Mouse (Mus musculus) cerebellum, adult 18-20 months (tissue): ENCODE measurements around the gene Dbx2.

Experiments used
- DNase-seq, 2 experiments: peaks; one replicate each; pipeline ENCODE4 v3.0.0; 2021

Gene Dbx2

DNA sequence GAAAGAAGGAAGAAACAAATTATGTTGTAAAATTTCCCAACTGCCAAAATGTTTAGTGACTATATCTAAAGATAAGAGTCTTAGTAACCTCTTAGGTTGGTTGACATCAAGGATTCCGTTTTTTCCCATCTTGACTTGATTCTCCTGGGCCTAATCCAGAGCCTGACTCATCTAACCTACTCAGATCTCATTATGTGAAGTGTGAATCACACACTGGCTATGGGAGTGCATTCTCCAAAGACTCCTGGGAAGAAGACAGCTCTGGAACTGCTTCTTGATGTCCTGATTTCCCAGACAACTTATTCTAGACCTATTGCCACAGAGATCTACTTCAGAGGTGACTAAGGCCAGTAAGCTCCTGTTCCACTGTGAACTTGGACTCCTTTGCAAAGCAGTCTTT, 43.2 kb downstream of the Dbx2 start:
- no peak for DNase-seq

GRCm38 (mm10) chr15:95601179-95601578, 54.6 kb downstream of the Dbx2 start:
- DNase-seq = no peak

DNA sequence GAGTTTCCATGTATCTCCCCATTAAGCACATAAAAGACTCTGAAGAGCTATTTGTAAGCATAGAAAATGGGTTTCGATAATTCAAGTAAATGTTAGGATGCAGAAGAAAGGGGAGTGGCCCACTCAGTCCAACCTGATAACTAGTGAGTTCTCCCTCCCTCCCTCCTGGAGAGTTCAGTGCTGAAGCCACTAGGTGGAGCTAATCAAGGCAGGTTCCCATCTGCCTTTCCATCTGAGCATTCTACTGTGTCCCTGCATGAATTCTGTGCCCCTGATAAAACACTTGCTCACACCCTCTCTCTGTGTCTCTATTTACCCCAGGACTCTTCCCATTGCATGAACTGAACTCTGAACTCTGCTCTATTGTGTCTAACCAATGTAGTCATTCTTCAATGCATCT, 57.1 kb downstream of the Dbx2 start:
- DNase-seq = peak in 1 of 2 experiments; percentile 12

GRCm38 (mm10) chr15:95586906-95587305, 68.9 kb downstream of the Dbx2 start:
- DNase-seq = no peak

GRCm38 (mm10) chr15:95584891-95585290, 70.9 kb downstream of the Dbx2 start:
- DNase-seq = no peak

GRCm38 (mm10) chr15:95574661-95575060, 81.1 kb downstream of the Dbx2 start:
- DNase-seq = peak; percentile 68 to 70
